Mouse (Mus musculus) E14TG2a.4 (cell line): ENCODE data around the gene Col23a1.

ENCODE experiments used
- CTCF ChIP-seq: conservative IDR thresholded peaks from 2 replicates; pipeline ENCODE4 v1.5.1; 2014; ENCODE audit warnings: low read length
- NANOG ChIP-seq: IDR thresholded peaks from 2 replicates; pipeline ENCODE4 v1.6.1; 2014; ENCODE audit warnings: borderline replicate concordance, low read length, mixed read lengths
- POU5F1 ChIP-seq: IDR thresholded peaks from 2 replicates; pipeline ENCODE4 v1.6.1; 2014; ENCODE audit warnings: low read length, borderline replicate concordance

DNA sequence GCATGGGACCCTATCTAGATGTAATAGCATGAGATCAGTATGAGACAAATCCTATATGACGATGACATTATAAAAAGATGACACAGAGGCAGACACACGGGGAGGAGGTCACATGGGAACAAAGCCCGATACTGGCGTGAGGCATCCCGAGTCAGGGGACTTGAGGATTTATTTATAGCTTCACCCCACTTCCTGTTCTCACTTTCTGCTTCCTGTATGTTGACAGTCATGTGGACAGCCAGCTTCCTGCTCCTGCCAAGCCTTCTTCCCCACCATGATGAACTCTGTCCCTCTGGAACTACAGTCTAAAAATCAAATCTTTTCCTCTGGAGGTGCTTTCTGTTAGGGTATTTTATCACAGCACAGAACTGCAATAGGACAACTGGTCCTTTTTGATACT, 77.6 kb downstream of the Col23a1 start:
- TF ChIP-seq CTCF (no peak), POU5F1 (no peak), NANOG (no peak)
